Mouse (Mus musculus) embryonic facial prominence, embryonic 10.5 days (tissue): ENCODE results near the gene Hist1h2be. TPM values are rescaled to one million over a fixed set of nuclear protein-coding genes. Genes with fewer than 3 reads are reported as not detected.
"Not testable (repeated sequence)": the region's sequence is repeated elsewhere in the genome, so short reads cannot be mapped to it uniquely, and the experiment has no call there.

Experiments used
- DNase-seq: peaks from one replicate; pipeline ENCODE4 v3.0.0-alpha.2; 2017; ENCODE audit warnings: low spot score
- H3K27ac ChIP-seq: fragments of 300-500 bp; sonication (generic); replicated peaks from 2 replicates; pipeline ENCODE4 v1.5.1; 2016; ENCODE audit warnings: mild to moderate bottlenecking
- H3K27me3 ChIP-seq: fragments of 300-500 bp; sonication (generic); replicated peaks from 2 replicates; pipeline ENCODE4 v1.6.1; 2016; ENCODE audit warnings: low read depth, mild to moderate bottlenecking; ENCODE audit not compliant: poor library complexity, severe bottlenecking
- H3K36me3 ChIP-seq: fragments of 300-500 bp; sonication (generic); replicated peaks from 2 replicates; pipeline ENCODE4 v1.6.1; 2016; ENCODE audit warnings: mild to moderate bottlenecking, moderate library complexity
- H3K4me1 ChIP-seq: fragments of 300-500 bp; sonication (generic); 2 replicates; pipeline ENCODE4 v1.6.1; 2016
- H3K4me3 ChIP-seq: fragments of 300-500 bp; sonication (generic); 2 replicates; pipeline ENCODE4 v1.5.1; 2016; ENCODE audit warnings: mild to moderate bottlenecking, moderate library complexity
- H3K9me3 ChIP-seq: fragments of 300-500 bp; sonication (generic); 2 replicates; pipeline ENCODE4 v1.6.1; 2016; ENCODE audit warnings: mild to moderate bottlenecking
- WGBS: fragments of 180-500 bp; shearing (Covaris S2); methylation state at CpG from one replicate; pipeline ENCODE4 v1.1.7; 2016; 5-methylcytosine and 5-hydroxymethylcytosine counted together
- polyA plus RNA-seq: library from polyadenylated mRNA; unstranded; fragments of >200 nt; fragmentation: Nextera tagmentation; extraction: Ambion mirVana; gene quantifications from 2 replicates; pipeline ENCODE4 v1.2.1, GENCODE M21; 2016

Hist1h2be gene
- polyA plus RNA-seq, 1 experiment from 2014 or later: 4.0 TPM

GRCm38 (mm10) chr13:23562699-23563462 lies 58.0 kb downstream of the Hist1h2be start:
- Histone ChIP-seq H3K36me3 (no peaks in the 10 kb centered on the region), H3K4me1 (0 out of 2 replicates have a peak, but pooled peaks cover 3% of the 10 kb centered on the region), H3K9me3 (no peaks in the 10 kb centered on the region), H3K4me3 (peak overlapping the region; percentile 55), H3K27me3 (no peaks in the 10 kb centered on the region), H3K27ac (peak overlapping the region; percentile 98)
- WGBS: 4% methylated on average over 18 of the region's 18 CpGs
- peak; percentile 42 for DNase-seq

DNA sequence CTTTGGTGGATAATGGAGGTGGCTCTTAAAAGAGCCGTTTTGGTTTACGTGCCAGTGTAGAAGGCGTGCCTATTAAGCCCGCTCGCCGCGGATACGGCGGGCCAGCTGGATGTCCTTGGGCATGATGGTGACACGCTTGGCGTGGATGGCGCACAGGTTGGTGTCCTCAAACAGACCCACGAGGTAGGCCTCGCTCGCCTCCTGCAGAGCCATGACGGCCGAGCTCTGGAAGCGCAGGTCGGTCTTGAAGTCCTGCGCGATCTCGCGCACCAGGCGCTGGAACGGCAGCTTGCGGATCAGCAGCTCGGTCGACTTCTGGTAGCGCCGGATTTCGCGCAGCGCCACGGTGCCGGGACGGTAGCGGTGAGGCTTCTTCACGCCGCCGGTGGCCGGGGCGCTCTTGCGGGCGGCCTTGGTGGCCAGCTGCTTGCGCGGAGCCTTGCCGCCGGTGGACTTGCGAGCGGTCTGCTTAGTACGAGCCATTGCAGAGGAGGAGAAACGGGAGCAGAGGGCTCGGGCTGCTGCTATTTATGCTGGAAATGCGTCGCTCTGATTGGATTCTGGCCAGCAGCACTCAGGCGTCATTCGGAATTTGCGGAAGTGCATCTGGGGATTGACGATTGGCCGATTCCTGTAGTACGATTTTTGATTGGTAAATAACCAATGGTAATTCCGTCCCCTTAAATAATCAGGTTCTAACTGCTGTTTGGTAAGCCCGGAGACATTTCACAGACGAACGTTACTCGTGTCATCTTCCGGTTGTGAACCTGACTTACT lies 58.9 kb downstream of the Hist1h2be start, which contains the start of gene Hist1h3e:
Gene Hist1h3e (minus strand): TSS at position 487 of the 777 bp plus-strand sequence.
- DNase-seq: peak; percentile 94
- not testable (repeated sequence) for H3K27me3 ChIP-seq, H3K4me1 ChIP-seq, H3K36me3 ChIP-seq, H3K9me3 ChIP-seq
- under 1% methylated on average over 67 of the region's 67 CpGs for WGBS
- Histone ChIP-seq H3K27ac (peak within 1 kb of the TSS; percentile 98), H3K4me3 (peak within 1 kb of the TSS; percentile 55)

DNA sequence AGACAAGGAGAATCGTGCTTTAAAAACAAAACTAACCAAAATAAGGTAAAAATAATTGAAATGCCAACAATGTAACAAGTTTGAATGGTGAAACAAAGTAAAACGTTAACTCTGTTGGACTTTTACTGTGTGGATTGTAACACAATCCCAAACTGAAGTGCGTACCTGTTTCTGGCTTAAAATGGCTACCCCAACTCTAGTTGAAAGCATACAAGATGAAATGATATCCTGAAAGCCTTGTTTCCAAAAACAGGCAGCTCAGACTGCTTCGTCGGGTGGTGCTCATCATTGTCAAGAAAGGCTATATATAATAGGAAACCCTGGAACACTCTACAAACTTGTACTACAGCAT lies 59.4 kb downstream of the Hist1h2be start:
- H3K36me3 ChIP-seq, DNase-seq, H3K27me3 ChIP-seq, H3K9me3 ChIP-seq, H3K4me1 ChIP-seq: not testable (repeated sequence)
- peak overlapping the region; percentile 98 for H3K27ac ChIP-seq
- H3K4me3 ChIP-seq: peak overlapping the region; percentile 55
- WGBS: 0% methylated on average over 2 of the region's 5 CpGs

GRCm38 (mm10) chr13:23560699-23561098 lies 60.2 kb downstream of the Hist1h2be start:
- not testable (repeated sequence) for H3K4me1 ChIP-seq, H3K9me3 ChIP-seq, H3K36me3 ChIP-seq, DNase-seq, H3K27me3 ChIP-seq
- Histone ChIP-seq H3K4me3 (peak overlapping the region; percentile 33; the same call in 1 of the 2 replicates), H3K27ac (peak overlapping the region; percentile 71)
- WGBS: 21% methylated on average over 2 of the region's 2 CpGs

GRCm38 (mm10) chr13:23556906-23557305 lies 64.0 kb downstream of the Hist1h2be start:
- 65% methylated on average over 3 of the region's 3 CpGs for WGBS
- Histone ChIP-seq H3K27ac (peak overlapping the region; percentile 96), H3K9me3 (no peaks in the 10 kb centered on the region), H3K27me3 (no peaks in the 10 kb centered on the region), H3K4me3 (peak overlapping the region; percentile 69), H3K4me1 (peaks cover 22% of the 10 kb centered on the region), H3K36me3 (no peaks in the 10 kb centered on the region)
- DNase-seq: no peak

DNA sequence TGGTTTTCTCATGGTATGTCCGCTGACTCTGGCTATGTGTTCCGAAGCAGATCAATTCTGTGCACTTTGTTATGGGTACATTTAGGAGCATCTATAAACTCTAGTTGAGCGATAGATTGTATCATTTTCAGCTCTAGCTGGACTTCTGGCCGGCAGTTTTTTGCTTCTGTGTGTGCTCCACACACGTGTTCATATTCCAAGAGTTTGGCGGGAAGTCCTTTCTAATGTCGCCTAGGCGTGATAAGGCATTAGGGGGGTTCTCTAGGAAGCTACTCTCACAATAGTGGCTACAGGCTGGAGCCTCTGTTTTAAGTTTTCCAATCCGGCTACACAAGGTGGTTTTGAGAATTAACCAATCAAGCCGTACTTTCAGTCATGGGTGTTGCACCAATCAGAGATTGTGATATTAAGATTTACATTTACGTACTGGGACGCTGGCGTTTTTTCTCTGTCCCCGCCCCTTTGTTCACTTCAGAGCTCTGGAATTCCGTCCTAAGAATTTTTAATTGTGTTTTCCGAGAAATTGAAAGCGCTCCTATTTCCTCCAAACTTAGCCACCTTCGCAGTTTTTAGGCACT lies 65.0 kb downstream of the Hist1h2be start:
- no peaks in the 10 kb centered on the region for H3K27me3 ChIP-seq
- peak overlapping the region; percentile 69 for H3K4me3 ChIP-seq
- WGBS: under 1% methylated on average over 18 of the region's 18 CpGs
- H3K9me3 ChIP-seq: no peaks in the 10 kb centered on the region
- peak overlapping the region; percentile 96 for H3K27ac ChIP-seq
- peaks cover 25% of the 10 kb centered on the region for H3K4me1 ChIP-seq
- DNase-seq: peak; percentile 79
- H3K36me3 ChIP-seq: no peaks in the 10 kb centered on the region

- Histone ChIP-seq H3K27ac (peak overlapping the region; percentile 96), H3K9me3 (no peaks in the 10 kb centered on the region), H3K4me1 (peaks cover 28% of the 10 kb centered on the region), H3K36me3 (no peaks in the 10 kb centered on the region), H3K27me3 (no peaks in the 10 kb centered on the region), H3K4me3 (peak overlapping the region; percentile 69)
- peak; percentile 89 for DNase-seq
- WGBS: under 1% methylated on average over 54 of the region's 54 CpGs
Measured at GRCm38 (mm10) chr13:23554925-23555838, 65.7 kb downstream of the Hist1h2be start.

GRCm38 (mm10) chr13:23554393-23554792 lies 66.5 kb downstream of the Hist1h2be start:
- WGBS: 25% methylated on average over 9 of the region's 9 CpGs
- Histone ChIP-seq H3K9me3 (no peaks in the 10 kb centered on the region), H3K27ac (peak overlapping the region; percentile 96), H3K4me1 (peaks cover 28% of the 10 kb centered on the region), H3K27me3 (no peaks in the 10 kb centered on the region), H3K36me3 (no peaks in the 10 kb centered on the region), H3K4me3 (peak overlapping the region; percentile 69)
- no peak for DNase-seq

DNA sequence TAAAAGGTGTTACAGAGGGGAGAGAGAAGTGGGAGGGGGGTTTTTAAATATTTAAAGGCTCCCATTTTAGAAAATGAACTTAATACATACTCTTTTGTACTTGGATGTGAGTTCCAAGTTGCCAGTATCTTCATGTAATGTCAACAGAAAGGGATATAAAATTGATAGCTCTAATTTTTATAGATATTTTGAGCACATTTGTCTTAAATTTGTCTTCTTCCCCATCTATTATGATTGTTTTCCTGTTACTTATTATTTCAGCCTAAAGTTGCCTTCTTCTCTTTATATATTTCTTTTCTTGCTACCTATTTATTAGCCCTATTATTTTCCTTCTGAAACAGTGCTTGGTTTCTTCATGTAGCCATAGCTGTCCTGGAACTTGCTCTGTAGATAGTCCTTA lies 68.0 kb downstream of the Hist1h2be start, which contains the start of gene Hist1h1d:
Gene Hist1h1d (plus strand): TSS at position 301 of the 400 bp plus-strand sequence.
- Histone ChIP-seq H3K36me3 (no peaks in the 10 kb centered on the region), H3K4me3 (peak within 1 kb of the TSS; percentile 69; the same call in 1 of the 2 replicates), H3K4me1 (peaks cover 32% of the 10 kb centered on the region), H3K27me3 (no peaks in the 10 kb centered on the region), H3K9me3 (no peaks in the 10 kb centered on the region), H3K27ac (peak within 1 kb of the TSS; percentile 96)
- DNase-seq: no peak

DNA sequence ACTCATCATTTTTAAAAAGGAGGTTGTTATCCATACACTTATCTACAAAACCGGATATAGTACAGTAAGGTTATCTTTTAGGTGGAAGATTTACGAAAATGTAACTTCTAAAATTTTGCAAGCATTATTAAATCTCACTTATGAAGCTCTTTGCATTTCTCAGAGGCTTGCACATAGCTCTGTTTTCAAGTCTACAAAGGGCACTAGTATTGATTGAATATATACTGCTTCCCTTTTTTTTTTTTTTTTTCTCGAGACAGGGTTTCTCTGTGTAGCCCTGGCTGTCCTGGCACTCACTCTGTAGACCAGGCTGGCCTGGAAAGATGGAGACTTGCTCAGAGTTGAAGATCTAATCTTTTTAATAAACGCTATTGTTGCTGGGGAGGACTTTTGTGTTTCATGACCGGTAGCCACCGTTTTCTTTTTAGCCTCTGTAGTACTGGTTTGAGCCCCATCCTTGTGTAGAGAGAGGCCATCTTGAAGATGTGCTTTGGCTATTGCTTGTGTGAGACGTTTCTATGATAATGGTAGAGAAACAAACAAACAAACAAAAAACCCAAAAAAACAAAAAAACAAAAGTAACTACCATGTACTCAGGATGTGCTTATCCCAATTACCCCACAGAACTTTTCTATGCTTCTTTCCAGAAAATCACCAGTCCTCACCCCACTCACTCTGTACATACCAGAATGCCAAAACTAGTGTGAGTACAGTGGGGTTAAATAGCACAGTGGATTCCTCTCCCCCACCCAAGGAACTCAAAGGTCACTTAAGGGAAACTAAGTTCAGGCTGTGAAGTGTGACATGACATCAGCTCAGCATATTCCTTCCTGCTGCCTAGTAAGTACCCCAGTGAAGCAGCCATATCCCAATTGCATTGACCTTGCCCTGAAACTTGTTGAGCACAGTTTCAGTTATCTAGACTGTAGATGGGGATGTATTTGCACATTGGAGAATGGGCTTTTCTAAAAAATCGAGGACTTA lies 68.7 kb downstream of the Hist1h2be start:
- Histone ChIP-seq H3K27me3 (no peaks in the 10 kb centered on the region), H3K4me3 (peak overlapping the region; percentile 59), H3K36me3 (no peaks in the 10 kb centered on the region), H3K27ac (peak overlapping the region; percentile 96), H3K4me1 (peaks cover 32% of the 10 kb centered on the region), H3K9me3 (no peaks in the 10 kb centered on the region)
- no peak for DNase-seq
- 61% methylated on average over 8 of the region's 8 CpGs for WGBS
